Mouse (Mus musculus): ENCODE results near the gene Fam163a.

GRCm38 (mm10) chr1:156228728-156229127 is 23.9 kb upstream of the Fam163a start:
- TF ChIP-seq POLR2A (IDR thresholded peaks at IDR 0.05; ENCODE audit: borderline replicate concordance, extremely low read depth, low read depth, low read length) (no peak), CTCF (IDR thresholded peaks at IDR 0.05; ENCODE audit: insufficient read depth, low read length) (no peak)
